Mouse (Mus musculus) kidney, embryonic 16.5 days (tissue): ENCODE measurements around the gene Larp4b. TPM values are rescaled to one million over a fixed set of nuclear protein-coding genes. Genes with fewer than 3 reads are reported as not detected.

Experiments used
- ATAC-seq: fragments of 200-750 bp; cut with Nextera tagmentation; 2 replicates; pipeline ENCODE4 v1.8.0; 2017; ENCODE audit warnings: moderate TSS enrichment; ENCODE audit not compliant: low FRiP score, low TSS enrichment
- H3K27ac ChIP-seq: fragments of 300-500 bp; sonication (generic); 2 replicates; pipeline ENCODE4 v1.5.1; 2014; ENCODE audit warnings: low read length
- H3K27me3 ChIP-seq: fragments of 300-500 bp; sonication (generic); 2 replicates; pipeline ENCODE4 v1.6.1; 2014; ENCODE audit warnings: low read length, control low read depth, mixed read lengths; ENCODE audit not compliant: insufficient read depth
- H3K36me3 ChIP-seq: fragments of 300-500 bp; sonication (generic); 2 replicates; pipeline ENCODE4 v1.6.1; 2014; ENCODE audit warnings: low read length, control low read depth, mixed read lengths; ENCODE audit not compliant: insufficient read depth
- H3K4me1 ChIP-seq: fragments of 300-500 bp; sonication (generic); 2 replicates; pipeline ENCODE4 v1.6.1; 2014; ENCODE audit warnings: low read length, control low read depth, mixed read lengths; ENCODE audit not compliant: insufficient read depth
- H3K4me2 ChIP-seq: fragments of 300-500 bp; sonication (generic); replicated peaks from 2 replicates; pipeline ENCODE4 v1.6.1; 2014; ENCODE audit warnings: low read depth, low read length
- H3K4me3 ChIP-seq: fragments of 300-500 bp; sonication (generic); 2 replicates; pipeline ENCODE4 v1.5.1; 2014; ENCODE audit warnings: mild to moderate bottlenecking, low read length
- H3K9ac ChIP-seq: fragments of 300-500 bp; sonication (generic); replicated peaks from 2 replicates; pipeline ENCODE4 v1.6.1; 2014; ENCODE audit warnings: low read length
- H3K9me3 ChIP-seq: fragments of 300-500 bp; sonication (generic); 2 replicates; pipeline ENCODE4 v1.6.1; 2016; ENCODE audit warnings: low read length, control low read depth
- WGBS: fragments of 180-500 bp; shearing (Covaris S2); extraction: QIAGEN DNeasy Blood & Tissue Kit; methylation state at CpG from one replicate; pipeline ENCODE4 v1.1.7; 2014; 5-methylcytosine and 5-hydroxymethylcytosine counted together
- polyA plus RNA-seq: library from polyadenylated mRNA; unstranded; fragments of >200 nt; fragmentation: Nextera tagmentation; extraction: Ambion mirVana; gene quantifications from 2 replicates; pipeline ENCODE4 v1.2.1, GENCODE M21; 2015

Gene Larp4b
- polyA plus RNA-seq, 1 experiment from 2014 or later, result 32.3 TPM

- Histone ChIP-seq H3K4me1 (no peaks in the 10 kb centered on the region), H3K36me3 (peaks cover 25% of the 10 kb centered on the region; the same call in 1 of the 2 replicates), H3K27me3 (no peaks in the 10 kb centered on the region), H3K9me3 (no peaks in the 10 kb centered on the region), H3K4me2 (no peak overlapping the region), H3K27ac (no peak overlapping the region), H3K4me3 (no peak overlapping the region), H3K9ac (no peak overlapping the region)
- 87% methylated on average over 10 of the region's 10 CpGs for WGBS
- no peak for ATAC-seq
Observed at GRCm38 (mm10) chr13:9120835-9121542, 27.3 kb downstream of the Larp4b start.

GRCm38 (mm10) chr13:9122045-9122444, 28.4 kb downstream of the Larp4b start:
- no peak overlapping the region for H3K4me3 ChIP-seq
- H3K27me3 ChIP-seq, result no peaks in the 10 kb centered on the region
- ATAC-seq, result no peak
- 90% methylated on average over 4 of the region's 4 CpGs for WGBS
- H3K4me1 ChIP-seq, result no peaks in the 10 kb centered on the region
- H3K27ac ChIP-seq, result no peak overlapping the region
- H3K4me2 ChIP-seq, result no peak overlapping the region
- H3K9ac ChIP-seq, result no peak overlapping the region
- H3K36me3 ChIP-seq, result peaks cover 27% of the 10 kb centered on the region; the same call in 1 of the 2 replicates
- H3K9me3 ChIP-seq, result no peaks in the 10 kb centered on the region

- no peak overlapping the region for H3K27ac ChIP-seq
- no peak overlapping the region for H3K9ac ChIP-seq
- no peak for ATAC-seq
- 94% methylated on average over 7 of the region's 7 CpGs for WGBS
- peaks cover 43% of the 10 kb centered on the region for H3K36me3 ChIP-seq
- no peak overlapping the region for H3K4me3 ChIP-seq
- no peak overlapping the region for H3K4me2 ChIP-seq
- no peaks in the 10 kb centered on the region for H3K9me3 ChIP-seq
- no peaks in the 10 kb centered on the region for H3K27me3 ChIP-seq
- H3K4me1 ChIP-seq, result no peaks in the 10 kb centered on the region
Observed at GRCm38 (mm10) chr13:9125193-9125592, 31.5 kb downstream of the Larp4b start.

- 91% methylated on average over 4 of the region's 4 CpGs for WGBS
- Histone ChIP-seq H3K27me3 (no peaks in the 10 kb centered on the region), H3K4me3 (no peak overlapping the region), H3K4me2 (no peak overlapping the region), H3K27ac (no peak overlapping the region), H3K9ac (no peak overlapping the region), H3K4me1 (no peaks in the 10 kb centered on the region), H3K9me3 (no peaks in the 10 kb centered on the region), H3K36me3 (peaks cover 46% of the 10 kb centered on the region)
- no peak for ATAC-seq
Observed at GRCm38 (mm10) chr13:9127715-9128114, 34.0 kb downstream of the Larp4b start.

- ATAC-seq, result 0 out of 2 replicates have a peak, but pooled peaks have one; percentile 35
- Histone ChIP-seq H3K4me1 (no peaks in the 10 kb centered on the region), H3K36me3 (peaks cover 38% of the 10 kb centered on the region), H3K27ac (no peak overlapping the region), H3K4me2 (no peak overlapping the region), H3K9me3 (no peaks in the 10 kb centered on the region), H3K9ac (no peak overlapping the region), H3K27me3 (no peaks in the 10 kb centered on the region), H3K4me3 (no peak overlapping the region)
- WGBS, result 88% methylated on average over 6 of the region's 6 CpGs
Observed at GRCm38 (mm10) chr13:9128707-9129314, 35.1 kb downstream of the Larp4b start.

GRCm38 (mm10) chr13:9134421-9134820, 40.7 kb downstream of the Larp4b start:
- Histone ChIP-seq H3K4me2 (no peak overlapping the region), H3K27ac (no peak overlapping the region), H3K36me3 (peaks cover 30% of the 10 kb centered on the region), H3K27me3 (no peaks in the 10 kb centered on the region), H3K4me1 (no peaks in the 10 kb centered on the region), H3K4me3 (no peak overlapping the region), H3K9ac (no peak overlapping the region), H3K9me3 (no peaks in the 10 kb centered on the region)
- 76% methylated on average over 2 of the region's 2 CpGs for WGBS
- ATAC-seq, result no peak

- WGBS, result 85% methylated on average over 6 of the region's 6 CpGs
- Histone ChIP-seq H3K4me2 (no peak overlapping the region), H3K4me3 (no peak overlapping the region), H3K27me3 (no peaks in the 10 kb centered on the region), H3K9me3 (no peaks in the 10 kb centered on the region), H3K36me3 (peaks cover 28% of the 10 kb centered on the region), H3K9ac (no peak overlapping the region), H3K27ac (no peak overlapping the region), H3K4me1 (no peaks in the 10 kb centered on the region)
- no peak for ATAC-seq
Observed at GRCm38 (mm10) chr13:9136088-9136487, 42.4 kb downstream of the Larp4b start.

GRCm38 (mm10) chr13:9136733-9137132, 43.1 kb downstream of the Larp4b start:
- peaks cover 33% of the 10 kb centered on the region for H3K36me3 ChIP-seq
- no peaks in the 10 kb centered on the region for H3K27me3 ChIP-seq
- H3K9ac ChIP-seq, result no peak overlapping the region
- H3K27ac ChIP-seq, result no peak overlapping the region
- no peaks in the 10 kb centered on the region for H3K9me3 ChIP-seq
- ATAC-seq, result no peak
- WGBS, result 67% methylated on average over 4 of the region's 4 CpGs
- H3K4me1 ChIP-seq, result no peaks in the 10 kb centered on the region
- no peak overlapping the region for H3K4me2 ChIP-seq
- H3K4me3 ChIP-seq, result no peak overlapping the region

- Histone ChIP-seq H3K4me1 (no peaks in the 10 kb centered on the region), H3K27me3 (no peaks in the 10 kb centered on the region), H3K36me3 (peaks cover 49% of the 10 kb centered on the region), H3K4me3 (no peak overlapping the region), H3K9me3 (no peaks in the 10 kb centered on the region), H3K9ac (no peak overlapping the region), H3K4me2 (no peak overlapping the region), H3K27ac (no peak overlapping the region)
- ATAC-seq, result no peak
- 78% methylated on average over 6 of the region's 6 CpGs for WGBS
Observed at GRCm38 (mm10) chr13:9139466-9139991, 45.8 kb downstream of the Larp4b start.

GRCm38 (mm10) chr13:9140204-9140603, 46.5 kb downstream of the Larp4b start:
- Histone ChIP-seq H3K4me2 (no peak overlapping the region), H3K36me3 (peaks cover 49% of the 10 kb centered on the region), H3K9ac (no peak overlapping the region), H3K4me3 (no peak overlapping the region), H3K27me3 (no peaks in the 10 kb centered on the region), H3K27ac (no peak overlapping the region), H3K4me1 (no peaks in the 10 kb centered on the region), H3K9me3 (no peaks in the 10 kb centered on the region)
- 58% methylated on average over 10 of the region's 10 CpGs for WGBS
- ATAC-seq, result 0 out of 2 replicates have a peak, but pooled peaks have one; percentile 67
